Mouse (Mus musculus) kidney, adult 2 months (tissue): ENCODE results near the gene Agl. TPM values are rescaled to one million over a fixed set of nuclear protein-coding genes. Genes with fewer than 3 reads are reported as not detected.

Experiments used
- DNase-seq: peaks from one replicate; pipeline ENCODE4 v3.0.0; 2021
- H3K27ac ChIP-seq: fragments of 200-500 bp; 2 replicates; pipeline ENCODE4 v1.5.1; 2012; ENCODE audit warnings: low read depth, low read length, control low read depth, inconsistent platforms; ENCODE audit not compliant: insufficient read depth
- H3K27me3 ChIP-seq: fragments of 200-500 bp; replicated peaks from 2 replicates; pipeline ENCODE4 v1.6.1; 2012; ENCODE audit warnings: mild to moderate bottlenecking, moderate library complexity, low read length, inconsistent platforms; ENCODE audit not compliant: control insufficient read depth, insufficient read depth
- H3K36me3 ChIP-seq: fragments of 200-500 bp; 2 replicates; pipeline ENCODE4 v1.6.1; 2012; ENCODE audit warnings: mild to moderate bottlenecking, moderate library complexity, low read length, inconsistent platforms; ENCODE audit not compliant: control insufficient read depth, insufficient read depth
- H3K4me1 ChIP-seq: fragments of 200-500 bp; 2 replicates; pipeline ENCODE4 v1.6.1; 2011; ENCODE audit warnings: low read length; ENCODE audit not compliant: control insufficient read depth, insufficient read depth
- H3K4me3 ChIP-seq: fragments of 200-500 bp; 2 replicates; pipeline ENCODE4 v1.5.1; 2011; ENCODE audit warnings: mild to moderate bottlenecking, low read depth, low read length, control low read depth; ENCODE audit not compliant: insufficient read depth
- CTCF ChIP-seq: fragments of 200-500 bp; conservative IDR thresholded peaks from 2 replicates; pipeline ENCODE4 v1.5.1; 2011; ENCODE audit warnings: low read depth, mild to moderate bottlenecking, control low read depth, low read length, moderate library complexity, mixed read lengths; ENCODE audit not compliant: insufficient read depth, insufficient read length
- POLR2A ChIP-seq: fragments of 200-500 bp; IDR thresholded peaks from one replicate; pipeline ENCODE4 v1.6.1; 2011; ENCODE audit warnings: low read depth, low read length, control low read depth
- WGBS: fragments of 180-500 bp; shearing (Covaris S2); methylation state at CpG from one replicate; pipeline ENCODE4 v1.1.7; 2018; 5-methylcytosine and 5-hydroxymethylcytosine counted together
- polyA plus RNA-seq: library from polyadenylated mRNA; depleted of rRNA; stranded (reverse); fragments of >200 nt; gene quantifications from 2 replicates; pipeline ENCODE4 v1.2.3, GENCODE M21; 2012

Gene Agl
- polyA plus RNA-seq, 1 experiment, result 13.6 TPM

DNA sequence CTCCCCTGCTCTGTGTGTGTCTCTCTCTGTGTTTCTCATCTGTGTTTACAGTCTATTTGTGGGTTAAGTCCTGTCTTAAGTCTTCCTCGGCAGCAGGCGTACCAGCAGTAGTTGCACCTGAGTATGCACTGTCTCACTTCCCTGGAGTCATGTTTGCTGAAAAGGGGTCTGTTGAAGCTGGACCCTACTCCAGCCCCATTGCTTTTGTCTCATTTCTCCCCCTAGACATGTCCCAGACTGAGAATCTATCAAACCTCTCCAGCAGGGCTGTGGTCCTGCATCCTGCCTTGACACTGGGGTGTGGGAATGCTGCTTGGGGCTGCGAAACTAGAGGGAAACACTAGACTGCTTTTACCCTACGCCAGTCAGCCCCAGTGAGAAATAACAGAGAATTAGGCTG lies 25.5 kb upstream of the Agl start:
- no peaks in the 10 kb centered on the region for H3K36me3 ChIP-seq
- no peak overlapping the region for H3K4me3 ChIP-seq
- no peaks in the 10 kb centered on the region for H3K27me3 ChIP-seq
- no peaks in the 10 kb centered on the region for H3K4me1 ChIP-seq
- H3K27ac ChIP-seq, result no peak overlapping the region
- WGBS, result 92% methylated on average over 4 of the region's 4 CpGs
- no peak for DNase-seq
- no peak for TF ChIP-seq POLR2A
- no peak for TF ChIP-seq CTCF

DNA sequence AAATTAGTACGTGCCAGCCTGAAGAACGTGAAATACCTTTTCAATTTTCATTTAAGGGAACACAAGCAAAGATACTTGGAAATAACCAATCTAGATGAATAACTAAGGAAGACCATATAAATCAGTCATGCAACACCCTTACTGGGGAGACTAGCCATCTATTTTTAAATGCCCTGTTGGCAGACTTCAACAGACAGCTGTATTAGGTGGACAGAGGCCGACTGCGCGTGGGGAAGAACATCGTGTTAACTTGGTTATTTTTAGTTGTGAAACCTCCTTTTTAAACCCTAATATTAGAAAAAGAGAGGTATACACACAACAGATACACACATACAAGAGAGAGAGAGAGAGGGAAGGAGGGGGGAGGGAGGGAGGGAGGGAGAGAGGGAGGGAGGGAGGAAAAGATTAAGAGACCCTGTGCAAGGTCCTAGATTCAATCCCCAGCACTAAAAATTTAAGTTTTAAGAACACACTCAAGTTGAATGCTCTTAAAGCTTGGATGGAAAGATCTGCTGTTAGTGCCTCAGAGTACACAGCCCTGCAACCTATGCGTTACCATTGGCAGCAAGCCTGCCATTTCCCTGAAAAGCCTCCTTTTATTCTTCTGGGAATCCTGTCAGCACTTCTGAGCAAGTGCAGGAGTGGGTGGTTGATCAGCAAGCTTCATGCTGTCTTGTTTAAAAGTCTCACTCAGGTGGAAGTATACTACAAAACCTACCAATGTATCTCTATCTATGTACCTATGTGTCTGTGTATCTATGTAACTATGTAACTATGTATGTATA lies 24.8 kb upstream of the Agl start:
- Histone ChIP-seq H3K27me3 (no peaks in the 10 kb centered on the region), H3K4me1 (no peaks in the 10 kb centered on the region), H3K36me3 (no peaks in the 10 kb centered on the region), H3K4me3 (no peak overlapping the region), H3K27ac (no peak overlapping the region)
- peak; percentile 38 for DNase-seq
- TF ChIP-seq CTCF (no peak), POLR2A (no peak)
- WGBS, result 75% methylated on average over 7 of the region's 7 CpGs

DNA sequence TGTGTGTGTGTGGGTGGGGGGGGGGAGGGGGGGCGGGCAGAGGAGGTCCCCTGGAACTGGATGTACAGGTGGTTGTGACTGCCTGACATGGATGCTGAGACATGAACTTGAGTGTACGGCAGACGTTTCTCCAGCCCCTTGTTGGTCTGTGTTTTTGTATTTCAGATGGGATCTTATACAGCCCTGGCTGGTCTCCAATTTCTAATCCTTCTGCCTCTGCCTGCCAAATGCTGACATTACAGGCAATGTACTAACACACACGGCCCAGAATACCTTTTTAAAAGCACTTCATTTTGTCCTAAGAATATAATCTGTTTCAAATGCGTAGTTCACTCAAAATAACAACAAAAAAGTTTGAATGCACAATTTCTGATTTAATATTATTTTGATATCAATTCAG lies 23.4 kb upstream of the Agl start:
- TF ChIP-seq POLR2A (no peak), CTCF (no peak)
- no peak overlapping the region for H3K4me3 ChIP-seq
- WGBS, result 68% methylated on average over 5 of the region's 5 CpGs

DNA sequence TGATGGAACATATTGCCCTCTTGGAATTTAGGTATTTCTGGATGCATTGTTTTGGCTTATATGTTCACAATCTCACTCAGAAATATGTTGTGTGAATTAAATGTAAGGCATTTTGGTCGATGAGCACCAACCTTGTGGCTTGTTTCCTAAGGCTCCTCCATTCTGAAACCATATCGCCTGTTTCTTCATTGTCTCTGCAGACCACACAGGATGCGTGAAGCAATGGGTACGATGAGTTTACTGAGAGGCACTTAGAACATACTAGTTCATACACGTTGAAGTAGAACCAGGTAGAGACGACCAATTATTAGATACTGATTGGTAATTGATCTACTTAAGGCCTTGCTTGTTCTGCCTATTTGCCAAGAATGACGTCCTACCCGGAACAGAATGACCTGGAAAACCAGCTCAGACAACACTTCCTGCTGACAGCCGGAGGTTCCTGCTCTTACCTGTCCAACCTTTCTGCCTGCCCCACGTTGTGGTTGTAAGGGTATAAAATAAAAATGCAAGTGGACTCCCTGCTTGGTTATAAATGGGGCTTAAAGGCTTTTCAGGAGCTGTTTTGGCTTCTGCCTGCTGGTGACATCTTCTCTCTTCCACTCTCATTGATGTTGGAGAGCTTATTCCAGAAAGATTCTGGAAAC lies 21.4 kb upstream of the Agl start:
- Histone ChIP-seq H3K27me3 (no peaks in the 10 kb centered on the region), H3K4me1 (no peaks in the 10 kb centered on the region), H3K36me3 (no peaks in the 10 kb centered on the region), H3K27ac (no peak overlapping the region), H3K4me3 (no peak overlapping the region)
- TF ChIP-seq CTCF (no peak), POLR2A (no peak)
- DNase-seq, result no peak
- 88% methylated on average over 10 of the region's 10 CpGs for WGBS

More for the DNA sequence above, 23.4 kb upstream of the Agl start:
- no peak for DNase-seq
- Histone ChIP-seq H3K36me3 (no peaks in the 10 kb centered on the region), H3K4me1 (no peaks in the 10 kb centered on the region), H3K27me3 (no peaks in the 10 kb centered on the region), H3K27ac (no peak overlapping the region)

DNA sequence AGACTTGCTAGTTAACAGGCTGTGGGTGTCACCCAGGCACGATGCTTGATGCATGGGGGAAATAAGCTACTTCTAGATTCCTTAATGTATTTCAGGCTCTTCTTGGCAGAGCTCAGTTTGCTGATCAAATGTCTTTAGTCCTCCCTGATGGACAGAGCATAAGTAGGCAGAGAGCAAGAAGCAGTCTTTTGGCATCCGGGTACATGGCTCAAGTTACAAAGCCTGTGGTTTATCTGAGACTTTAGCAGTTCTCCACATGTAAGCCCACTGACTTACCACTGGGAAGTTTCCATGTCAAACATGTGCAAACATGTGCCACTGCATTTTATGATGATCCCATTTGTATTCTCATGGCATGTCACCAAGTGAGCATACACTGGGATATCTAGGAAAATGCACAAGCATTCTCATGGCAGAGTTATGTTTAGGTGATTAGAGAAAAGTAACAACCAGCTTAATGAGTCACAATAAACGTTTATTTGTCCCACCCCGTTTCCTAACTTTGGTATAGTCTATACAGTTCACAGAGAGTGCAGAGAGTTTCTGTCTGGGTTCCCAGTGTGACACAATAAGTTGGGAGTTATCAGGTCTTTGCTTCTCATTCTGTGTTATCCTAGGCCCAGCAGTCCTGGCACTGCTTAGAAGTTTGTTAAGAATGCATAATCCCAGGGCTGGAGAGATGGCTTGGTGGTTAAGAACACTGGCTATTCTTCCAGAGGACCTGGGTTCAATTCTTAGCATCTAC lies 18.7 kb upstream of the Agl start:
- 66% methylated on average over 4 of the region's 4 CpGs for WGBS
- no peaks in the 10 kb centered on the region for H3K36me3 ChIP-seq
- TF ChIP-seq CTCF (no peak), POLR2A (no peak)
- H3K27me3 ChIP-seq, result no peaks in the 10 kb centered on the region
- H3K4me1 ChIP-seq, result no peaks in the 10 kb centered on the region
- no peak for DNase-seq
- no peak overlapping the region for H3K4me3 ChIP-seq
- no peak overlapping the region for H3K27ac ChIP-seq

DNA sequence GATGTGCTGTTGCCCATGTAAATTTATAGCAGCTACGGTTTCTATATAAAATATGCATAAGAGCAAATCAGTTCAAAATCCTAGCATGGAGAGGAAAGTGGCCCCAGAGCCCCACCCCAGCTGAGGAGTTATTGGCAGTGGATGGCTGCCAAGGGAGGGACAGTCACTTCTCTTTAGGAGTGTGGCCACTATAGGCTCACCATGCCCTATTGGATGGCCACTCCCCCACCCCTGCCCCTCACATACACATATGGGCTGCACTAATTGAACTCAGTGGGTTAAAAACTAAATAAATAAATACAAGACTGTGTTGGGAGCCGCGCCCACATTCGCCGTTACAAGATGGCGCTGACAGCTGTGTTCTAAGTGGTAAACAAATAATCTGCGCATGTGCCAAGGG lies 9.3 kb upstream of the Agl start:
- DNase-seq, result no peak
- Histone ChIP-seq H3K36me3 (no peaks in the 10 kb centered on the region), H3K4me1 (no peaks in the 10 kb centered on the region), H3K27ac (no peak overlapping the region), H3K27me3 (no peaks in the 10 kb centered on the region), H3K4me3 (no peak overlapping the region)
- 94% methylated on average over 7 of the region's 7 CpGs for WGBS
- no peak for TF ChIP-seq CTCF
- TF ChIP-seq POLR2A, result no peak
